Mouse (Mus musculus): ENCODE results near the gene Fhod1.

- no peak for TF ChIP-seq CTCF (IDR thresholded peaks at IDR 0.05; ENCODE audit: low read depth)
- TF ChIP-seq EP300 (IDR thresholded peaks at IDR 0.05; ENCODE audit: low read depth), result no peak
These were observed 2.4 kb upstream of the Fhod1 start for GRCm38 (mm10) chr8:105350186-105350585.
